Mouse (Mus musculus) brain, adult 2 months (tissue): Measurements from ENCODE around the gene Upf2.
"Not testable (repeated sequence)": the region's sequence is repeated elsewhere in the genome, so short reads cannot be mapped to it uniquely, and the experiment has no call there.

Source experiments
- DNase-seq: peaks from one replicate; pipeline ENCODE4 v3.0.0; 2011; ENCODE audit warnings: low read depth, low spot score

Gene Upf2

GRCm38 (mm10) chr2:6070925-6071324 lies 119.7 kb downstream of the Upf2 start:
- DNase-seq, result no peak

GRCm38 (mm10) chr2:6071598-6072440 lies 120.5 kb downstream of the Upf2 start:
- DNase-seq, result no peak

GRCm38 (mm10) chr2:6072685-6073260 lies 121.5 kb downstream of the Upf2 start:
- no peak for DNase-seq

GRCm38 (mm10) chr2:6074891-6075529 lies 123.7 kb downstream of the Upf2 start:
- no peak for DNase-seq

- DNase-seq, result no peak
These were observed 124.2 kb downstream of the Upf2 start for GRCm38 (mm10) chr2:6075530-6075896.

GRCm38 (mm10) chr2:6080037-6080436 lies 128.8 kb downstream of the Upf2 start:
- DNase-seq, result no peak

- no peak for DNase-seq
These were observed 129.8 kb downstream of the Upf2 start for GRCm38 (mm10) chr2:6081108-6081507.

- peak; percentile 35 for DNase-seq
These were observed 131.3 kb downstream of the Upf2 start for GRCm38 (mm10) chr2:6082615-6083014.

- no peak for DNase-seq
These were observed 132.4 kb downstream of the Upf2 start for GRCm38 (mm10) chr2:6083696-6084095.

- DNase-seq, result no peak
These were observed 134.6 kb downstream of the Upf2 start for GRCm38 (mm10) chr2:6085622-6086530.

GRCm38 (mm10) chr2:6087151-6087550 lies 135.9 kb downstream of the Upf2 start:
- no peak for DNase-seq

- not testable (repeated sequence) for DNase-seq
These were observed 138.7 kb downstream of the Upf2 start for GRCm38 (mm10) chr2:6089941-6090340.

GRCm38 (mm10) chr2:6097113-6097716 lies 145.9 kb downstream of the Upf2 start:
- DNase-seq, result no peak

GRCm38 (mm10) chr2:6098924-6099323 lies 147.7 kb downstream of the Upf2 start:
- DNase-seq, result no peak

- DNase-seq, result no peak
These were observed 148.2 kb downstream of the Upf2 start for GRCm38 (mm10) chr2:6099443-6099842.

GRCm38 (mm10) chr2:6100027-6100749 lies 148.9 kb downstream of the Upf2 start:
- no peak for DNase-seq

GRCm38 (mm10) chr2:6100755-6101154 lies 149.5 kb downstream of the Upf2 start:
- DNase-seq, result no peak

GRCm38 (mm10) chr2:6105437-6105836 lies 154.2 kb downstream of the Upf2 start:
- no peak for DNase-seq
